Mouse (Mus musculus): ENCODE results near the gene Uncx. TPM values are rescaled to one million over a fixed set of nuclear protein-coding genes. Genes with fewer than 3 reads are reported as not detected.

Uncx gene
- polyA plus RNA-seq, 1 experiment from 2014 or later, result not detected

DNA sequence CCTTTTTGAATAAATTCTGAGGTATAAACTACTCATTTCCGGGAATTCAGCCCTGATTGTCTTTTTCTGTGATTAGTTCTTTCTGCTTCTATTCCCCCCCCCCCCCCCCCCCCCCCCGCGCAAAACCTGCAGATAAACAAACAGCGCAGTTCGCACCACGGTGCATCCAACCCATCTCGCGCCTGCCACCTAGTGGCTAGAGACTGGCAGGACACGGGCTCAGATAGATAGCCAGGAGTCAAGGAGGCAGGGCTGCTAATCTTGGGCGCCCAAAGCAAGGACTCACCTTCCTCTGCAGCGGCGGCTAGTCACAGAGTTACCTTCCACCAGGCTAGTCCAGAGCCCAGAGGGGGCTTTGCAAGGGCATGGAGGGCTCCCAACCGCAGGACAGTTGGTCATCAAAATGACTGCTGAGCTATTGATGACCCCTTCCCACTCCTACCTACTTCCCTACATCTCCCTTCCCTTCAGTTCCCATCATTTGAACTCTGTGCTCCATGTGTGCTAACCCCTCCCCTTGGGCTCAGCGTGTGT, 38.2 kb upstream of the Uncx start:
- Histone ChIP-seq H3K9me3 (ENCODE audit: control insufficient read depth) (no peaks in the 10 kb centered on the region), H3K27ac (ENCODE audit: low read depth, low read length) (no peak overlapping the region), H3K27me3 (replicated peaks; ENCODE audit: control insufficient read depth, insufficient read depth, low read length) (peaks cover 18% of the 10 kb centered on the region; the same call in 1 of the 2 replicates), H3K9ac (ENCODE audit: low read depth, low read length) (no peak overlapping the region), H3K4me2 (replicated peaks; ENCODE audit: low read depth) (no peak overlapping the region), H3K36me3 (ENCODE audit: control insufficient read depth, insufficient read depth) (no peaks in the 10 kb centered on the region), H3K4me3 (ENCODE audit: low read depth, low read length) (no peak overlapping the region), H3K4me1 (replicated peaks; ENCODE audit: control insufficient read depth, insufficient read depth, low read length) (no peaks in the 10 kb centered on the region)
- WGBS, result 3% methylated on average over 12 of the region's 14 CpGs
- peak; percentile 51; the same call in 1 of the 2 replicates for ATAC-seq
- peak; percentile 85 for TF ChIP-seq CTCF (IDR thresholded peaks at IDR 0.05; ENCODE audit: low read depth)

DNA sequence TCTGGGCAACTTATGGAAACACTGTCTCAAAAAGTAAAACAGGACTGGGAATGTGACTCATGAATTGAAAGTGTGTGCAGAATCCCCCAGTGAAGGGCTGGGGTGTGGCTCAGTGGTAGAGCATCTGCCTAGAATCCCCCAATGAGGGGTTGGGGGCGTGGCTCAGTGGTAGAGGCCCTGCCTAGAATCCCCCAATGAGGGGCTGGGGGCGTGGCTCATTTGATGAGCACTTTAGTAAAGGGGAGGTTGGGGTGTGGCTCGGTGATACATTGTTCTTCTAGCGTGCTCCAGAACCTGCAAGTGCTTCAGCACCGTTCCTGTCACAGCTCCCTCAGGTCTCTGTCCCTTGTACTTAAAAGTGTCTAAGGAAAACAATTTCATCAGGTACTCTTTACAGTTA, 37.1 kb upstream of the Uncx start:
- Histone ChIP-seq H3K4me3 (ENCODE audit: low read depth, low read length) (no peak overlapping the region), H3K27ac (ENCODE audit: low read depth, low read length) (no peak overlapping the region), H3K9ac (ENCODE audit: low read depth, low read length) (no peak overlapping the region), H3K36me3 (ENCODE audit: control insufficient read depth, insufficient read depth) (no peaks in the 10 kb centered on the region), H3K4me2 (replicated peaks; ENCODE audit: low read depth) (no peak overlapping the region), H3K4me1 (replicated peaks; ENCODE audit: control insufficient read depth, insufficient read depth, low read length) (no peaks in the 10 kb centered on the region), H3K9me3 (ENCODE audit: control insufficient read depth) (no peaks in the 10 kb centered on the region), H3K27me3 (replicated peaks; ENCODE audit: control insufficient read depth, insufficient read depth, low read length) (peaks cover 21% of the 10 kb centered on the region; the same call in 1 of the 2 replicates)
- WGBS, result 19% methylated on average over 5 of the region's 5 CpGs
- no peak for TF ChIP-seq CTCF (IDR thresholded peaks at IDR 0.05; ENCODE audit: low read depth)
- no peak for ATAC-seq

- H3K9me3 ChIP-seq (ENCODE audit: control insufficient read depth), result 0 out of 2 replicates have a peak, but pooled peaks cover 2% of the 10 kb centered on the region
- ATAC-seq, result no peak
Observed at GRCm38 (mm10) chr5:139510682-139511366, 32.5 kb upstream of the Uncx start.

DNA sequence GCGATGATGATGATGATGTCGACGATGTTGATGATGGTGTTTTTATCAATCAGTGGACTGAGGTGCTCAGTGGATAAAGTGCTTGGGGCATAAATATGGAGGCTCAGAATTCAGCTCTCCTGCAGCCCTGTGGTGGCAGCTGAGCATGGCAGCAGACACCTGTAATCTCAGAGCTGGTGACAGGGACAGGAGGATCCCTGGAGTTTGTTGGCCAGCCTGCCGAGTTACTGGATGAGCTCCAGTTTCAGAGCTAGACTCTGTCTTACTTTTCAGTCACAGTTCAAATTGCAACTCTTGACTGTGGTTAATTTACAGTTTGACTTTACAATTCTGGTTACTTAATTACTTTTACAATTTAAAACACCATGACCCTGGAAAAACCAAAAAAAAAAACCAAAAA, 31.1 kb upstream of the Uncx start:
- H3K4me3 ChIP-seq (ENCODE audit: low read depth, low read length), result no peak overlapping the region
- H3K27me3 ChIP-seq (replicated peaks; ENCODE audit: control insufficient read depth, insufficient read depth, low read length), result peaks cover 18% of the 10 kb centered on the region; the same call in 1 of the 2 replicates
- WGBS, result 88% methylated on average over 4 of the region's 4 CpGs
- no peak overlapping the region for H3K27ac ChIP-seq (ENCODE audit: low read depth, low read length)
- H3K9me3 ChIP-seq (ENCODE audit: control insufficient read depth), result 0 out of 2 replicates have a peak, but pooled peaks cover 2% of the 10 kb centered on the region
- no peak overlapping the region for H3K4me2 ChIP-seq (replicated peaks; ENCODE audit: low read depth)
- no peak for TF ChIP-seq CTCF (IDR thresholded peaks at IDR 0.05; ENCODE audit: low read depth)
- H3K9ac ChIP-seq (ENCODE audit: low read depth, low read length), result no peak overlapping the region
- no peak for ATAC-seq
- no peaks in the 10 kb centered on the region for H3K4me1 ChIP-seq (replicated peaks; ENCODE audit: control insufficient read depth, insufficient read depth, low read length)
- no peaks in the 10 kb centered on the region for H3K36me3 ChIP-seq (ENCODE audit: control insufficient read depth, insufficient read depth)

More at GRCm38 (mm10) chr5:139510682-139511366, 32.5 kb upstream of the Uncx start:
- Histone ChIP-seq H3K36me3 (ENCODE audit: control insufficient read depth, insufficient read depth) (no peaks in the 10 kb centered on the region), H3K27ac (ENCODE audit: low read depth, low read length) (no peak overlapping the region), H3K9ac (ENCODE audit: low read depth, low read length) (no peak overlapping the region), H3K27me3 (replicated peaks; ENCODE audit: control insufficient read depth, insufficient read depth, low read length) (peaks cover 14% of the 10 kb centered on the region; the same call in 1 of the 2 replicates), H3K4me1 (replicated peaks; ENCODE audit: control insufficient read depth, insufficient read depth, low read length) (no peaks in the 10 kb centered on the region), H3K4me3 (ENCODE audit: low read depth, low read length) (no peak overlapping the region), H3K4me2 (replicated peaks; ENCODE audit: low read depth) (no peak overlapping the region)
- TF ChIP-seq CTCF (IDR thresholded peaks at IDR 0.05; ENCODE audit: low read depth), result peak; percentile 42
- WGBS, result 15% methylated on average over 17 of the region's 17 CpGs

GRCm38 (mm10) chr5:139516281-139516680, 27.0 kb upstream of the Uncx start:
- H3K27me3 ChIP-seq (replicated peaks; ENCODE audit: control insufficient read depth, insufficient read depth, low read length), result 0 out of 2 replicates have a peak, but pooled peaks cover 5% of the 10 kb centered on the region
- no peak overlapping the region for H3K9ac ChIP-seq (ENCODE audit: low read depth, low read length)
- no peak overlapping the region for H3K4me2 ChIP-seq (replicated peaks; ENCODE audit: low read depth)
- H3K27ac ChIP-seq (ENCODE audit: low read depth, low read length), result no peak overlapping the region
- 0 out of 2 replicates have a peak, but pooled peaks cover 2% of the 10 kb centered on the region for H3K9me3 ChIP-seq (ENCODE audit: control insufficient read depth)
- no peak for ATAC-seq
- H3K36me3 ChIP-seq (ENCODE audit: control insufficient read depth, insufficient read depth), result no peaks in the 10 kb centered on the region
- no peak for TF ChIP-seq CTCF (IDR thresholded peaks at IDR 0.05; ENCODE audit: low read depth)
- WGBS, result 33% methylated on average over 11 of the region's 11 CpGs
- H3K4me3 ChIP-seq (ENCODE audit: low read depth, low read length), result no peak overlapping the region
- no peaks in the 10 kb centered on the region for H3K4me1 ChIP-seq (replicated peaks; ENCODE audit: control insufficient read depth, insufficient read depth, low read length)

- no peak overlapping the region for H3K27ac ChIP-seq (ENCODE audit: low read depth, low read length)
- H3K27me3 ChIP-seq (replicated peaks; ENCODE audit: control insufficient read depth, insufficient read depth, low read length), result peaks cover 14% of the 10 kb centered on the region; the same call in 1 of the 2 replicates
- no peak overlapping the region for H3K4me2 ChIP-seq (replicated peaks; ENCODE audit: low read depth)
- no peaks in the 10 kb centered on the region for H3K4me1 ChIP-seq (replicated peaks; ENCODE audit: control insufficient read depth, insufficient read depth, low read length)
- WGBS, result 43% methylated on average over 14 of the region's 14 CpGs
- no peak for TF ChIP-seq CTCF (IDR thresholded peaks at IDR 0.05; ENCODE audit: low read depth)
- no peak overlapping the region for H3K4me3 ChIP-seq (ENCODE audit: low read depth, low read length)
- ATAC-seq, result no peak
- H3K36me3 ChIP-seq (ENCODE audit: control insufficient read depth, insufficient read depth), result no peaks in the 10 kb centered on the region
- no peaks in the 10 kb centered on the region for H3K9me3 ChIP-seq (ENCODE audit: control insufficient read depth)
- no peak overlapping the region for H3K9ac ChIP-seq (ENCODE audit: low read depth, low read length)
Observed at GRCm38 (mm10) chr5:139520069-139520834, 23.0 kb upstream of the Uncx start.

All from intestine, postnatal 0 days (tissue).